Mouse (Mus musculus): Measurements from ENCODE around the gene Asb4. TPM values are rescaled to one million over a fixed set of nuclear protein-coding genes. Genes with fewer than 3 reads are reported as not detected.

Gene Asb4
- polyA plus RNA-seq (2014; fragmentation: Illumina TruSeq; extraction: RNeasy Lipid Tissue Mini Kit (QIAGEN cat#74804)) = 21.4 TPM

GRCm38 (mm10) chr6:5383336-5384177, at the start of gene Asb4:
Asb4 (plus strand) TSS chr6:5383386.

Other genes starting within 250 kb of the Asb4 start
- 5.6 TPM for gene Pon1, start 189.4 kb upstream of the Asb4 start, polyA plus RNA-seq (2014; fragmentation: Illumina TruSeq; extraction: RNeasy Lipid Tissue Mini Kit (QIAGEN cat#74804))
- 111 TPM for gene Pon3, start 127.1 kb upstream of the Asb4 start, polyA plus RNA-seq (2014; fragmentation: Illumina TruSeq; extraction: RNeasy Lipid Tissue Mini Kit (QIAGEN cat#74804))
- 80.0 TPM for gene Pon2, start 84.9 kb upstream of the Asb4 start, polyA plus RNA-seq (2014; fragmentation: Illumina TruSeq; extraction: RNeasy Lipid Tissue Mini Kit (QIAGEN cat#74804))
- 38.8 TPM for gene Pdk4, start 112.9 kb downstream of the Asb4 start, polyA plus RNA-seq (2014; fragmentation: Illumina TruSeq; extraction: RNeasy Lipid Tissue Mini Kit (QIAGEN cat#74804))

All from ovary, adult 10 weeks (tissue).